Mouse (Mus musculus) lung, postnatal 36 days (tissue): ENCODE data around the gene Retreg1.

Source experiments
- DNase-seq: peaks from one replicate; pipeline ENCODE4 v3.0.0; 2022; ENCODE audit warnings: mixed read lengths

Retreg1 gene

DNA sequence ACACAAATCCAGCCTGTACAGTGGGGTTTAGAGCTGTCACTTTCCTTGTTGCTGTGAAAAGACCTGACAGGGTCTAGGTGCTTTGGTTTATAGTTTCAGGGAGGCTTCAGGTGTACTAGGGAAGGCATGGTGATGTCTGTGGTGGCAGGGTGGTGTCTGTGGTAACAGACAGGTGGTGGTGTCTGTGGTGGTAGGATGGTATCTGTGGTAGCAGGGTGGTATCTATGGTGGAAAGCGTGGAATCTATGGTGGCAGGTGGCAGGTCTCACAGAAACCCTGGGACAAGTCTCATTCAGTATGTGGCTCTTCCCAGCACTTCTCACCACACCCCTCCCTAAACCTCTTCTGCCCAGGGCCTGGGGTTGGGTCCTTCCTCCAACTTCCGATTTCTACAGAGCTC, 8.7 kb upstream of the Retreg1 start:
- no peak for DNase-seq

- DNase-seq, result no peak
Measured at GRCm38 (mm10) chr15:25834920-25835674, 7.9 kb upstream of the Retreg1 start.

GRCm38 (mm10) chr15:25842462-25843085, 406 bp upstream of the Retreg1 start:
- no peak for DNase-seq

- DNase-seq, result no peak
Measured at GRCm38 (mm10) chr15:25844013-25844570, 1.1 kb downstream of the Retreg1 start.

- DNase-seq, result no peak
Measured at GRCm38 (mm10) chr15:25844771-25845170, 1.8 kb downstream of the Retreg1 start.

DNA sequence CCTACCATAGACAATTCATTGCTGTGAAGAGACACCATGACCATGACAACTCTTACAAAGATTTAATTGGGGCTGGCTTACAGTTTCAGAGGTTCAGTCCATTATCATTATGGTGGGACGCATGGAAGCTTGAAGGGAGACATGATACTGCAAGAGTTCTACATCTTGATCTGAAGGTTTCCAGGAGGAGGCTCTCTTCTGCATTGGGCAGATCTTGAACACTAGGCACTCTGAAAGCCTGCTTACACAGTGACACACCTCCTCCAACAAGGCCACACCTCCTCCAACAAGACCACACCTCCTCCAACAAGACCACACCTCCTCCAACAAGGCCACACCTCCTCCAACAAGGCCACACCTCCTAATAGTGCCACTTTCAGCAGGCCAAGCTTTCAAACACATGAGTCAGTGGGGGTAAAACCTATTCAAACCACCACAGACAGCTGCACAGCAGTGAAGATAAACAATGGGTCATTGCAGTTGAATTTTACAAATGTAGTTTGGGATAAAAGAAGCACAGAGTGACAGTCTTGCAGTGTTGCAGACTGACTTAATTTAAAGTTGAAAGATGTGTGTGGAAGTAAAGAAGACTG, 4.7 kb downstream of the Retreg1 start:
- no peak for DNase-seq

DNA sequence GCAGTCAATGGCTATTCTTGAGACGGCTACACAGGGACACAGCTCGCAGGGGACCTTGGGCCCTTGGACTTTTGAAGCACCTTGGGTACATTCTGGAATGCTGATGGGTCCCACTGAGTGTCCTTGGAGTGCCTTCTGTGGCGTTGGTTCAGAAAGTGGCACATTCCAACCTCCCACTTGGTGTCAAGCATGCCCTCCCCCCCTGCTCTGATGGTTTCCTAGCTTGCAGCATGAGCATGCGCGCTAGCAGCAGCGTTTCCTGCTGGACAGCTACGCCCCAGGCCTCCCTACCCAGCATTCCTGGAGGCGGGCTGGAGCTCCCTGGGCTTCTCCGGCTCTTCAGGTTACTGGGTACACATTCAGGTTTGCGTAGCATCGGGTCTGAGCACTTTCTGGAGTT, 7.6 kb downstream of the Retreg1 start:
- DNase-seq, result peak; percentile 76

- no peak for DNase-seq
Measured at GRCm38 (mm10) chr15:25854270-25854904, 11.4 kb downstream of the Retreg1 start.

DNA sequence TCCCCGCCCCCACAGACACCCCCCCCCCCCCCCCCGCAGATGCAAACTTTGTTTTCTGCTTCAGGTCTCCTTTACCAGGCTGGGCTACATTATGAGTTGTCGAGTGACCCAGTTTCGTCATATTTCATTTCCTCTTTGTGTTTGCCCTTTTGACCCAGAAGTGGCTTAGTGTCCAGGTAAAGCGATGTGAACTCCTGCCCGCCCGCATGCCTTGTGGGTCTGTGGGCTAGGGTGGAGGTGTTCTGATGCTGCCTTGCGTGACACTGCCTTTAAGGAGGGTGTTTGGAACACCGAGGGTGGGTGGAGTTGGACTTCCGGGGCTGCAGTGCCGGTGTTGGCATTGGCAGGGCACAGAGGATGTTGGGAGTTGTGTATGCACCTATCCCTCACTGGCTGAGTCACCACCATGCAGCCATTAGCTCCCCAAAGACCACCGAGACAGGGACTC, 15.7 kb downstream of the Retreg1 start:
- DNase-seq, result peak; percentile 65

DNA sequence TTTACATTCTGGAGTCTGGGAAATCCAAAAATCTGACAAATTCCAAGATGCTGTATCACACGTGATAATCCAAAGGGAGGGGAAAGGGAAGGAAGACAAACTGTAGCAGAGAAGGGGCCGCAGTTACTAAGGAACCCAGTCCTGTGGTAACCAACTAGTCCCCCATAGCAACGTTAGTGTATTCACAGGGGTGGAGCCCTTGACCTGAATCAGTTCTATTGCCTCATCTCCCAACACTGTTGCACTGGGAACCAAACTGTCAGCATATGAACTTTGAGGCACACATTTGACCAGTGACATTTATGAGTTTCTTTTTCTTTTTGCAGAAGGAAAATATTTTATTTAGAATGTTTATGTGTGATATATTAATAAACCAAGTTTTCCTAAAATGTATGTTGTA, 16.5 kb downstream of the Retreg1 start:
- DNase-seq, result no peak

DNA sequence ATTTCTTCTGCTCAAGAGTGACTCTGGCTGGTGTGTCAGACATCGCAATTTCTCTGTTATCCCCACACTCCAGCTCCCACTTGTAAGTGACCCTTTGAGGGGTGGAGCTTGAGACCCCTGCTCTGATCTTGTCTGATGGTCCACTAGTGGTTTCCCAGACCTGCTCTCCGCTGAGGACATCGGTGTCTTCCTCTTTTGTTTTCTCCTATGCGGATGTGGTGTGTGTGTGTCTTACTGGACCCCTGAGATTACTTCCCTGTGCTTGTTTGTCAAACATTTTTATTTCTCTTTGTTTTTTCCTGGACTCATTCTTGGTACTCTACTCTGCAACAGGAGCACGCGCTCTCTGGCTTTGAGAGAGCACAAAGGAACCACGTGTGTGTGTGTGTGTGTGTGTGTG, 18.9 kb downstream of the Retreg1 start:
- no peak for DNase-seq

DNA sequence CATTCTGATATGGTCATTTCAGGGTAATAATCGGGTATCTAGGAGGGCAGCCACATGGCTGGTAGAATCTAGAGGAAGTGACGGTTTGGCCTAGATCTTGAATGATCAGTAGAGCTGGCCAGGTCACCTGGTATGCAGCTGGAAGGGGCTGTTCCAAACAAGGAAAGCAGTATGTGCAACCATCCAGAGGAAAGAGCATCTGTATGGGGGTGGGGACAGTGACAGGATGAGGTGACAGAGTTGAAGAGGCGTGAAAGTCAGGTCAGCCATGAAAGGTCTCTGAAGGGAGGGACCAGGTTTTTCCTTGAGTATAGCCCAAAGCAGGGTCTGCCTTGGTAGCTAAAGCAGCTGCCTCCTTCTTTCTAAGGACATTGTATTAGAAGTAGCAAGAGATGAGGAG, 22.6 kb downstream of the Retreg1 start:
- DNase-seq, result no peak

GRCm38 (mm10) chr15:25866106-25866505, 23.1 kb downstream of the Retreg1 start:
- no peak for DNase-seq

GRCm38 (mm10) chr15:25869129-25869528, 26.1 kb downstream of the Retreg1 start:
- no peak for DNase-seq

GRCm38 (mm10) chr15:25871470-25871869, 28.5 kb downstream of the Retreg1 start:
- no peak for DNase-seq

- no peak for DNase-seq
Measured at GRCm38 (mm10) chr15:25872118-25872517, 29.1 kb downstream of the Retreg1 start.

- no peak for DNase-seq
Measured at GRCm38 (mm10) chr15:25872657-25873056, 29.7 kb downstream of the Retreg1 start.

DNA sequence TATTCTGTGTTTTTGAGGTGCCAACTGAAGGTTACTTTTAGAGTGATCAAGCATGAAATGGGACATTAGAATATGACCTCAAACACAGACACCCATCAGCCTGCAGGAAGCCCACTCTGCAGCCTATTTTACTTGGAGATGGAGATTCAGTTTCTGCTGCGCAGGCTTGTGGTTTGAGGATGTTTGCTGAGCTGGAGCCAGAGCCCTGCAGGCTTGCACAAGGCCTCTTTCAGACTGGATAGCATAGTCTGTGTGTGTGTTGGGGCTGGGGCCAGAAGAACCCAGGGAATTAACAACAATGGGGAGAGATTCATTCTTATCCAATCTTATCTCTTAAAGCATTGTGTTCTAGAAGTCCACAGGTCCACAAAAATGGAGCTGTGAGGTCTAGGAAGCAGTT, 30.6 kb downstream of the Retreg1 start:
- no peak for DNase-seq

GRCm38 (mm10) chr15:25876601-25877161, 33.7 kb downstream of the Retreg1 start:
- DNase-seq, result peak; percentile 41

DNA sequence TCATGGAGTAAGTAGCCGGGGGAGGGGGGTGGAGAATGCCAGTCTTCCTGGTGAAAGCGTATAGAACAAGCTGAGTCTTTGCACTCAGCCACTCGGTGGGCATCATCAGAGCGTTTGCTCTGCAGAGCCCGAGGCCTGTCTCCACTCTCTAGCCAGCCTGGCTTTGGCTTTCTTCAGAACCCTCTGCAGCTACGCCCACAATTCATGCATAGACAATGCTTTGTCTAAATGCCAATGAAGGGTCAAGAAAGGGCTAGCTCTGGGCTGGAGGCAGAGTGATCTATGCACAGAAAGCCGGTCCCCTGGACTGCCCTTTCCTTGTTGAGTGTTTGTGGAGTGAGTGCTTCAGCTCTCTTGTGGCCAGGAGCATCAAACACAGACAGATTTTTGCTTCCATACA, 34.8 kb downstream of the Retreg1 start:
- no peak for DNase-seq

- no peak for DNase-seq
Measured at GRCm38 (mm10) chr15:25879229-25879628, 36.2 kb downstream of the Retreg1 start.

GRCm38 (mm10) chr15:25880192-25880591, 37.2 kb downstream of the Retreg1 start:
- no peak for DNase-seq

DNA sequence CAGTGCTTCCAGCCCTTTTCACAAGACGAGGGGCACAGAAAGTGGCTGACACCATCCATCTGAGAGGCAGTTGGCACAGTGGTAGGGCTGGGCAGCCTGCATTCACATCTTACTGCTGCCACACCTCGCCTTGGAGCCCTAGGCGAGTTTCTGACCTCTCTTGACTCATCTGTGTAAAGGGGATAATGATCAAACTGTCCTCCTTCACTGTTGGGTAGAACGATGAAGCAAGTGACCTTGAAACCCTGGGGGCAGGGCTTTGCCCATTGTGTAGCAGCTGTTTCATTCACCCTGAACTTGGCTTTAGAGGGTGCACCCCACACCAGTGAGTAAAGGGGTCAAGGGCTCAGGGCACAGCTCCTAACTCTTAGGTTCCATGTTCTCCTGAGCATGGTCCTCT, 39.0 kb downstream of the Retreg1 start:
- DNase-seq, result no peak
